Mouse (Mus musculus): ENCODE measurements around the gene 4833427G06Rik.
A peak's percentile ranks its signal among the peaks of the same experiment; 100 is the strongest.

Gene 4833427G06Rik

GRCm38 (mm10) chr9:51101756-51102425 is at the start of gene 4833427G06Rik:
Gene 4833427G06Rik, minus strand, starts transcription at chr9:51102078.
- DNase-seq (ENCODE audit: extremely low read depth, insufficient read length, low spot score), result no peak

GRCm38 (mm10) chr9:51147294-51147693 is 45.4 kb upstream of the 4833427G06Rik start:
- no peak for DNase-seq (ENCODE audit: extremely low read depth, insufficient read length, low spot score)

GRCm38 (mm10) chr9:51146496-51146895 is 44.6 kb upstream of the 4833427G06Rik start:
- no peak for DNase-seq (ENCODE audit: extremely low read depth, insufficient read length, low spot score)

- DNase-seq (ENCODE audit: extremely low read depth, insufficient read length, low spot score), result no peak
Measured at GRCm38 (mm10) chr9:51144218-51144617, 42.3 kb upstream of the 4833427G06Rik start.

- no peak for DNase-seq (ENCODE audit: extremely low read depth, insufficient read length, low spot score)
Measured at GRCm38 (mm10) chr9:51143437-51143836, 41.6 kb upstream of the 4833427G06Rik start.

GRCm38 (mm10) chr9:51140711-51141110 is 38.8 kb upstream of the 4833427G06Rik start:
- DNase-seq (ENCODE audit: extremely low read depth, insufficient read length, low spot score), result no peak

GRCm38 (mm10) chr9:51139401-51139800 is 37.5 kb upstream of the 4833427G06Rik start:
- DNase-seq (ENCODE audit: extremely low read depth, insufficient read length, low spot score), result peak; percentile 34

- DNase-seq (ENCODE audit: extremely low read depth, insufficient read length, low spot score), result no peak
Measured at GRCm38 (mm10) chr9:51138301-51138700, 36.4 kb upstream of the 4833427G06Rik start.

- no peak for DNase-seq (ENCODE audit: extremely low read depth, insufficient read length, low spot score)
Measured at GRCm38 (mm10) chr9:51137836-51138235, 36.0 kb upstream of the 4833427G06Rik start.

- no peak for DNase-seq (ENCODE audit: extremely low read depth, insufficient read length, low spot score)
Measured at GRCm38 (mm10) chr9:51137432-51137831, 35.6 kb upstream of the 4833427G06Rik start.

GRCm38 (mm10) chr9:51136985-51137384 is 35.1 kb upstream of the 4833427G06Rik start:
- DNase-seq (ENCODE audit: extremely low read depth, insufficient read length, low spot score), result no peak

- no peak for DNase-seq (ENCODE audit: extremely low read depth, insufficient read length, low spot score)
Measured at GRCm38 (mm10) chr9:51114767-51115166, 12.9 kb upstream of the 4833427G06Rik start.

GRCm38 (mm10) chr9:51105751-51106150 is 3.9 kb upstream of the 4833427G06Rik start:
- no peak for DNase-seq (ENCODE audit: extremely low read depth, insufficient read length, low spot score)

- no peak for DNase-seq (ENCODE audit: extremely low read depth, insufficient read length, low spot score)
Measured at GRCm38 (mm10) chr9:51103808-51104514, 2.1 kb upstream of the 4833427G06Rik start.

- no peak for DNase-seq (ENCODE audit: extremely low read depth, insufficient read length, low spot score)
Measured at GRCm38 (mm10) chr9:51102963-51103807, 1.3 kb upstream of the 4833427G06Rik start.

GRCm38 (mm10) chr9:51096306-51096705 is 5.6 kb downstream of the 4833427G06Rik start:
- DNase-seq (ENCODE audit: extremely low read depth, insufficient read length, low spot score), result no peak

- no peak for DNase-seq (ENCODE audit: extremely low read depth, insufficient read length, low spot score)
Measured at GRCm38 (mm10) chr9:51093697-51094096, 8.2 kb downstream of the 4833427G06Rik start.

GRCm38 (mm10) chr9:51081614-51082013 is 20.3 kb downstream of the 4833427G06Rik start:
- no peak for DNase-seq (ENCODE audit: extremely low read depth, insufficient read length, low spot score)

- DNase-seq (ENCODE audit: extremely low read depth, insufficient read length, low spot score), result peak; percentile 95
Measured at GRCm38 (mm10) chr9:51076979-51077315, 24.9 kb downstream of the 4833427G06Rik start, which contains the start of gene Layn. Gene Layn, minus strand, starts transcription at chr9:51077094.

- no peak for DNase-seq (ENCODE audit: extremely low read depth, insufficient read length, low spot score)
Measured at GRCm38 (mm10) chr9:51076300-51076978, 25.4 kb downstream of the 4833427G06Rik start.

- peak; percentile 22 for DNase-seq (ENCODE audit: extremely low read depth, insufficient read length, low spot score)
Measured at GRCm38 (mm10) chr9:51075780-51076179, 26.1 kb downstream of the 4833427G06Rik start.
